Mouse (Mus musculus) lung, postnatal 4 days (tissue): Measurements from ENCODE around the gene Pdcd6.

Experiments used
- DNase-seq, 2 experiments: peaks; one replicate each; pipeline ENCODE4 v3.0.0; 2021

The Pdcd6 gene

GRCm38 (mm10) chr13:74275726-74276125, 41.7 kb downstream of the Pdcd6 start:
- DNase-seq = no peak

GRCm38 (mm10) chr13:74260231-74260992, 57.0 kb downstream of the Pdcd6 start:
- peak; percentile 64 to 70 for DNase-seq

GRCm38 (mm10) chr13:74259460-74260230, 57.7 kb downstream of the Pdcd6 start:
- DNase-seq = peak; percentile 82 to 83
